8 mouse cellular contexts compared by ENCODE assay signal in the genomic region with DNA sequence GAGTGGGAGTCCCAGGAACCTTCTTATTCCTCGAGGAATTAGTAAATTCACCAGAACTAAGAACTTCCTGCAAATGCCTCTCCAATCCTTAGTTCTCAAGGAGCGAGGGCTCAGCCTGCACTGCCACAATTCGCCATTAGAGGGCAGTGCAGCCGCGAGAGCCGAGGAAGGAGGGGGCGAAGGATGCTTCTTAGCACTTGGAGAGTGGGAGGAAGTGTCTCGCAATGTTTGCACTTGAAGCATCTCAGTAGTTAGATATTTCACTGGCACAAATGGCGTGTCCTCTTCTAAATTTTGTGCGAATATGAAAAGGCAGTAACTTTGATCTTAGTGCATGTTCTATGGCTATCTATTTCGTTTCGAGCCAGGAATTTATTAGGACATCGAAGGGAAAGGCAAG. TPM values are rescaled to one million over a fixed set of nuclear protein-coding genes. Genes with fewer than 3 reads are reported as not detected.
DNase-seq lines count a peak whose midpoint lies in the region; ATAC-seq and TF ChIP-seq lines count a peak whose summit lies in the region.

No protein-coding gene starts in this region.

- peak; percentile 96 for TF ChIP-seq CTCF in G1E (IDR thresholded peaks at IDR 0.05; ENCODE audit: low read depth, low read length)

- H3K27me3 ChIP-seq in G1E (ENCODE audit: insufficient read depth, low read length) = peaks cover 28% of the 10 kb centered on the region
- H3K27me3 ChIP-seq in forebrain, embryonic 13.5 days = no peaks in the 10 kb centered on the region
- no peaks in the 10 kb centered on the region for H3K27me3 ChIP-seq in hindbrain, embryonic 10.5 days (ENCODE audit: insufficient read depth, poor library complexity, severe bottlenecking)

- H3K4me1 ChIP-seq in G1E (ENCODE audit: insufficient read depth, low read depth, low read length) = no peaks in the 10 kb centered on the region; the same call in none of the 2 replicates
- H3K4me1 ChIP-seq in forebrain, embryonic 13.5 days = peaks cover 13% of the 10 kb centered on the region
- H3K4me1 ChIP-seq in hindbrain, embryonic 10.5 days (replicated peaks) = no peaks in the 10 kb centered on the region

- H3K9ac ChIP-seq in forebrain, embryonic 13.5 days = no peak overlapping the region

- H3K27ac ChIP-seq in forebrain, embryonic 13.5 days = no peak overlapping the region
- no peak overlapping the region for H3K27ac ChIP-seq in hindbrain, embryonic 10.5 days

- H3K36me3 ChIP-seq in G1E (replicated peaks) = no peaks in the 10 kb centered on the region
- H3K36me3 ChIP-seq in forebrain, embryonic 13.5 days (ENCODE audit: poor library complexity, severe bottlenecking) = no peaks in the 10 kb centered on the region
- no peaks in the 10 kb centered on the region for H3K36me3 ChIP-seq in hindbrain, embryonic 10.5 days

- H3K4me3 ChIP-seq in G1E (ENCODE audit: low read depth, low read length) = no peak overlapping the region
- peak overlapping the region; percentile 31 for H3K4me3 ChIP-seq in forebrain, embryonic 13.5 days
- no peak overlapping the region for H3K4me3 ChIP-seq in hindbrain, embryonic 10.5 days

- peak overlapping the region; percentile 59 for H3K4me2 ChIP-seq in forebrain, embryonic 13.5 days

- peak; percentile 36 for DNase-seq in G1E (ENCODE audit: low spot score)
- peak; percentile 28 for DNase-seq in c-Kit-positive CD71-positive TER-119-negative erythroid progenitor cells, embryonic 14.5 days (ENCODE audit: low read depth)
- peak; percentile 65 for DNase-seq in hindbrain, embryonic 10.5 days (ENCODE audit: low spot score)
- peak; percentile 88 to 91 for DNase-seq in layer of hippocampus, postnatal 10 days (ENCODE audit: low spot score in 2 of 2)
- peak; percentile 58 for DNase-seq in lung, postnatal 36 days
- DNase-seq in retina, postnatal 7 days (ENCODE audit: low read depth, low spot score) = peak; percentile 54
- DNase-seq in urinary bladder, adult 2 months (ENCODE audit: low spot score) = peak; percentile 52

- no peaks in the 10 kb centered on the region for H3K9me3 ChIP-seq in G1E (replicated peaks)
- no peaks in the 10 kb centered on the region for H3K9me3 ChIP-seq in forebrain, embryonic 13.5 days (replicated peaks)
- H3K9me3 ChIP-seq in hindbrain, embryonic 10.5 days = no peaks in the 10 kb centered on the region

- 18% methylated on average over 13 of the region's 13 CpGs for WGBS in forebrain, embryonic 13.5 days
- WGBS in hindbrain, embryonic 10.5 days = 22% methylated on average over 13 of the region's 13 CpGs

- ATAC-seq in G1E (ENCODE audit: extremely low read depth, insufficient number of reproducible peaks, low FRiP score, poor library complexity, severe bottlenecking) = peak; percentile 40; the same call in 1 of the 2 replicates
- ATAC-seq in forebrain, embryonic 13.5 days = peak; percentile 86

RNA-seq across cellular contexts. Expression of a gene that starts 59.0 kb away (rescaled TPM):
- total RNA-seq in G1E (2014; fragmentation: Nextera tagmentation) = 72.5 and 82.3 TPM in 2 replicates
- total RNA-seq in G1E (2017) = 86.3 and 91.1 TPM in 2 replicates
- 7.5 and 10.0 TPM in 2 replicates for polyA plus RNA-seq in G1E (2012)
- 32.3 and 34.0 TPM in 2 replicates for polyA plus RNA-seq in forebrain, embryonic 13.5 days (2015; fragmentation: Nextera tagmentation; extraction: Ambion mirVana)
- 33.0 and 36.4 TPM in 2 replicates for polyA plus RNA-seq in hindbrain, embryonic 10.5 days (2016; fragmentation: Nextera tagmentation; extraction: Ambion mirVana)
- total RNA-seq in layer of hippocampus, postnatal 10 days (2021) = 10 to 100 TPM; 32.7 to 38.1 TPM
- 44.7 and 48.8 TPM in 2 replicates for polyA plus RNA-seq in urinary bladder, adult 2 months (2012; rRNA removed)

Comparison
In these comparisons a context has a peak if more than half of its experiments do, and no peak if none do; other contexts are left out.
1. DNase-seq: peak in every context shown above with its lines; median percentile 90 in layer of hippocampus, postnatal 10 days; 65 in hindbrain, embryonic 10.5 days; 58 in lung, postnatal 36 days; 54 in retina, postnatal 7 days; 52 in urinary bladder, adult 2 months; 36 in G1E; 28 in c-Kit-positive CD71-positive TER-119-negative erythroid progenitor cells, embryonic 14.5 days.